Mouse (Mus musculus) myocyte (in vitro differentiated cells): ENCODE data around the gene Gm15517. TPM values are rescaled to one million over a fixed set of nuclear protein-coding genes. Genes with fewer than 3 reads are reported as not detected.

ENCODE experiments used
- H3K27me3 ChIP-seq: one replicate; pipeline ENCODE4 v1.6.1; 2011; ENCODE audit not compliant: control insufficient read depth, insufficient read depth, insufficient read length
- H3K36me3 ChIP-seq: one replicate; pipeline ENCODE4 v1.6.1; 2011; ENCODE audit not compliant: control insufficient read depth, insufficient read depth
- H3K4me2 ChIP-seq: one replicate; pipeline ENCODE4 v1.6.1; 2011; ENCODE audit warnings: low read depth, control low read depth
- H3K4me3 ChIP-seq: one replicate; pipeline ENCODE4 v1.5.1; 2011; ENCODE audit warnings: mild to moderate bottlenecking, control low read depth, moderate library complexity
- H3K79me2 ChIP-seq: one replicate; pipeline ENCODE4 v1.6.1; 2011; ENCODE audit not compliant: control insufficient read depth, insufficient read depth
- H3ac ChIP-seq: one replicate; pipeline ENCODE4 v1.6.1; 2011; ENCODE audit not compliant: control insufficient read depth, insufficient read length
- CEBPB ChIP-seq: IDR thresholded peaks from 2 replicates; pipeline ENCODE4 v1.6.1; 2011; ENCODE audit warnings: mild to moderate bottlenecking, moderate library complexity; ENCODE audit not compliant: poor library complexity, insufficient read depth, severe bottlenecking
- E2F4 ChIP-seq: IDR thresholded peaks from one replicate; pipeline ENCODE4 v1.6.1; 2011; ENCODE audit warnings: mild to moderate bottlenecking, control low read depth, moderate library complexity; ENCODE audit not compliant: insufficient read depth
- MAX ChIP-seq: IDR thresholded peaks from one replicate; pipeline ENCODE4 v1.6.1; 2011; ENCODE audit warnings: low read depth, mild to moderate bottlenecking, control low read depth
- MYOD1 ChIP-seq, 3 experiments: IDR thresholded peaks; one replicate each; pipeline ENCODE4 v1.6.1; 2011; ENCODE audit warnings: control low read depth in 2 of 3, low read depth in 2 of 3, mild to moderate bottlenecking in 2 of 3, moderate library complexity in 1 of 3; ENCODE audit not compliant: insufficient read length in 2 of 3, control insufficient read depth in 1 of 3
- MYOG ChIP-seq, 3 experiments: IDR thresholded peaks; one replicate each; pipeline ENCODE4 v1.6.1; 2011; ENCODE audit warnings: control low read depth in 2 of 3, low read depth in 2 of 3, mild to moderate bottlenecking in 2 of 3; ENCODE audit not compliant: insufficient read length in 2 of 3, control insufficient read depth in 1 of 3, insufficient read depth in 1 of 3
- POLR2A ChIP-seq: IDR thresholded peaks from one replicate; pipeline ENCODE4 v1.6.1; 2011; ENCODE audit warnings: low read depth, mild to moderate bottlenecking, control low read depth, moderate library complexity; ENCODE audit not compliant: insufficient read length
- POLR2AphosphoS2 ChIP-seq: IDR thresholded peaks from one replicate; pipeline ENCODE4 v1.6.1; 2011; ENCODE audit warnings: low read depth, control low read depth; ENCODE audit not compliant: insufficient read length
- REST ChIP-seq: IDR thresholded peaks from one replicate; pipeline ENCODE4 v1.6.1; 2011; ENCODE audit warnings: mild to moderate bottlenecking, control low read depth, moderate library complexity; ENCODE audit not compliant: insufficient read depth, insufficient read length
- SRF ChIP-seq: IDR thresholded peaks from one replicate; pipeline ENCODE4 v1.6.1; 2011; ENCODE audit warnings: low read depth; ENCODE audit not compliant: control insufficient read depth, insufficient read length
- TCF12 ChIP-seq: IDR thresholded peaks from one replicate; pipeline ENCODE4 v1.6.1; 2011; ENCODE audit warnings: mild to moderate bottlenecking, control low read depth; ENCODE audit not compliant: poor library complexity, insufficient read depth, severe bottlenecking
- TCF3 ChIP-seq: IDR thresholded peaks from one replicate; pipeline ENCODE4 v1.6.1; 2011; ENCODE audit warnings: low read depth, control low read depth; ENCODE audit not compliant: insufficient read length
- USF1 ChIP-seq: IDR thresholded peaks from one replicate; pipeline ENCODE4 v1.6.1; 2011; ENCODE audit warnings: low read depth, mild to moderate bottlenecking, control low read depth, moderate library complexity
- polyA plus RNA-seq: library from polyadenylated mRNA; unstranded; fragments of >200 nt; fragmentation: generic; extraction: Trizol; gene quantifications from one replicate; pipeline ENCODE4 v1.2.1, GENCODE M21; 2012; ENCODE audit warnings: missing spikeins

Gm15517 gene
- polyA plus RNA-seq, 1 experiment, result not detected

DNA sequence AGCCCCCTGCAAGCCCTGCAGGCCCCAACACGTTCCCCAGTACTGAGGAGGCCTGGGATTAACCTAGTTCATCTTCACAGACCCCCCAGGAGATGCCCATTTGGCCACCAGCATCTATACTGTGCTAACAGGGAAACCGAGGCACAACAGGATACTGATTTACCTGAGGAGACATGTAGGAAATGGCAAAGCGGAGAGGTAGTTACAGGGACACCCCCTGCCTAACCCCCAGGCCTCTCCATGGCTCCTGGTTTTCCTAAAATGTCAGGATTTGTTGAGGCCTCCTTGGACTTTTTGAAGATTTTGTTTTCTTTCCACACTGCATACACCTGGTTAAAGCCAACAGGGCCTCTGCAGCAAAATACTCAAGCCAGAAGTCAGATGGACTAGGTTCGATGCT is 4.0 kb upstream of the Gm15517 start, which contains the start of gene Acp4:
Acp4 (minus strand) TSS at position 101 of the 400 bp plus-strand sequence.
- no peaks in the 10 kb centered on the region for H3K36me3 ChIP-seq
- no peak within 1 kb of the TSS for H3K4me3 ChIP-seq
- peaks cover 15% of the 10 kb centered on the region for H3K27me3 ChIP-seq
- H3ac ChIP-seq, result no peak within 1 kb of the TSS
- H3K79me2 ChIP-seq, result no peaks in the 10 kb centered on the region
- no peak within 1 kb of the TSS for H3K4me2 ChIP-seq
- TF ChIP-seq E2F4, result no peak
- no peak for TF ChIP-seq USF1
- no peak for TF ChIP-seq REST
- no peak for TF ChIP-seq TCF3
- no peak for TF ChIP-seq POLR2AphosphoS2
- TF ChIP-seq SRF, result no peak
- no peak for TF ChIP-seq CEBPB
- TF ChIP-seq MAX, result no peak
- TF ChIP-seq TCF12, result no peak
- TF ChIP-seq POLR2A, result no peak
- no peak for TF ChIP-seq MYOD1 (IDR thresholded peaks at IDR 0.05; ENCODE audit: control insufficient read depth in 1 of 3, insufficient read length in 2 of 3, low read depth in 2 of 3)
- no peak for TF ChIP-seq MYOG (IDR thresholded peaks at IDR 0.05; ENCODE audit: control insufficient read depth in 1 of 3, insufficient read depth in 1 of 3, insufficient read length in 2 of 3, low read depth in 2 of 3)

DNA sequence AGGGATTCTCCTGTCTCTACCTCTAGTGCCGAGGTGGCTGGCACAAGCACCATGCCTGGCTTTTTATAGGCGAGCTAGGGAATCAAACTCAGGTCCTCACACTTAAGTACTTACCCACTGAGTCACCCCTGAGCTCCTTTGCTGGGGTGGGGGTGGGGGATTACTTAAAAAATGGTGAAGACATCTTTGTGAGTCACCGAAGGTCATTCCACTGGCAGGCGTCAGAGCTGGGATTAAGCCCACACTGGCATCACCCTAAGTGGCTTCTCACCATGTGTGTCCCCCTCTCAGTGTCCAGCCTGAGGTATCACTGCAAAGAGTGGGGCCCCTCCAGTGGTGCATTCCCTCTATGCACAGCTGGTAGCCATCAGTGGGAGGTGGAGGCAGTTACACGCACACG is 837 bp upstream of the Gm15517 start:
- Histone ChIP-seq H3ac (no peak overlapping the region), H3K4me2 (no peak overlapping the region), H3K4me3 (no peak overlapping the region), H3K27me3 (peaks cover 32% of the 10 kb centered on the region), H3K79me2 (no peaks in the 10 kb centered on the region), H3K36me3 (no peaks in the 10 kb centered on the region)
- no peak for TF ChIP-seq CEBPB
- no peak for TF ChIP-seq MAX
- no peak for TF ChIP-seq E2F4
- TF ChIP-seq MYOG (IDR thresholded peaks at IDR 0.05; ENCODE audit: control insufficient read depth in 1 of 3, insufficient read depth in 1 of 3, insufficient read length in 2 of 3, low read depth in 2 of 3), result no peak
- no peak for TF ChIP-seq MYOD1 (IDR thresholded peaks at IDR 0.05; ENCODE audit: control insufficient read depth in 1 of 3, insufficient read length in 2 of 3, low read depth in 2 of 3)
- TF ChIP-seq USF1, result no peak

DNA sequence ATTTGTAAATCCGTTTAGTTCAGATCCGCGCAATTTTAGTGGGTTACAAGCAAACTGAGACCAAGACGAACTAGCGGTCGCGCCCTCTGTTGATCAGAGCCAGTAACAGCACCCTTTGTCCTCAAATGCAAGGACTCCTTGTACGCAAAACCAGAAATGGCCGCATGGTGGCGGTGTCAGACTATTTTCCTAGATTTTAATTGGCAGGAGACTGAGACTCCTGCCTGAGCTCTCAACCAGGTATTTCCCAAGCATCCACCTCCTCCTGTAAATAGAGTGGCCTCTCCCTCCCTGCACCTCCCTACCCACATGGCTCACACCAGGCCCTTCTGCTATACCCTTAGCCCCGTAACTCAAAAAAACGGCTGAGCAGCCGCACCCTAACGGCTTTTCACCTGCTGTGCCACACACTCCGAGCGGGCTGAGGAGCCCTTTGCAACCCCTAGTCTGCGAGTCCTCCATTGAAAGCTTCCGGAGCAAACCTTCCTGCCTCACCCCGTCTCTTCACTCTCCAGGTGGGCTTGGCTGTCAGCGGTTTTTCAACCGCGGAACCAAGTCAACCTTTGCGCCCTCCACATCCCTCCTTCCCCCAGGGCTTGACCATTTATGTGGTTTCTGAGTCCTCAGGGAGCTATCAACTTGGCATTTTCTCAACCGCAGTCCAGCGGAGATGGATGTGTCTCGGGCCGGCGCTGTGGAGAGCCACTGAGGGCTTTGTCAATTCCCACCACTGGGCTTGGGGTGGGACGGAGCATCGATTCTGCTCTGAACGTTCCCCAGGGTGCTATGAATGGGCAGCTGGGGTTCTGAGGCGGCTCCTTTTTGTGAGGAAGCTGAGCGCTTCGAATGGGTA is 1.8 kb downstream of the Gm15517 start:
- Histone ChIP-seq H3ac (no peak overlapping the region), H3K4me3 (no peak overlapping the region), H3K27me3 (peaks cover 37% of the 10 kb centered on the region), H3K79me2 (no peaks in the 10 kb centered on the region), H3K4me2 (no peak overlapping the region), H3K36me3 (no peaks in the 10 kb centered on the region)
- no peak for TF ChIP-seq USF1
- TF ChIP-seq MYOG (IDR thresholded peaks at IDR 0.05; ENCODE audit: control insufficient read depth in 1 of 3, insufficient read depth in 1 of 3, insufficient read length in 2 of 3, low read depth in 2 of 3), result no peak
- TF ChIP-seq REST, result no peak
- no peak for TF ChIP-seq MYOD1 (IDR thresholded peaks at IDR 0.05; ENCODE audit: control insufficient read depth in 1 of 3, insufficient read length in 2 of 3, low read depth in 2 of 3)
- no peak for TF ChIP-seq MAX
- no peak for TF ChIP-seq POLR2A
- no peak for TF ChIP-seq SRF
- no peak for TF ChIP-seq TCF12
- TF ChIP-seq TCF3, result no peak
- TF ChIP-seq CEBPB, result no peak
- no peak for TF ChIP-seq E2F4
- TF ChIP-seq POLR2AphosphoS2, result no peak

DNA sequence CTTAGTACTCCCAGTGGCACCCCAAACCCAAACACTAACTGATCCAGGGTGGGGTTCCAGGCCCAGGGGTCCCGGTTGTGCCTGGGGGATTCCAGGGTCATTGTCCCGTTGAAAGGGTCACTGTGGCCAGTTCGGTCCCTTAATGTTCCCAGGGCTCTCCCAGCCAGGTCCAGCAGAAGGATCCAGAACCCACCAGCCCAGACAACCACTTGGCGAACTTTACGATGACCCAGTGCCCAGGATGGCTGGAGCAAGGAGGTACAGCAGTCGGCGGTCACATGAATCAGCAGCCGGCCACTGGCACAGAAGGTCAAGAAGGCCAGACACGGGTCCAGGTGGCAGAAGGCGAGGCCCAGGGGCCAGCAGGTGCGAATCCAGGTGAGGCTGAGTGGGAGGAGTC is 6.9 kb downstream of the Gm15517 start:
- no peak overlapping the region for H3K4me3 ChIP-seq
- TF ChIP-seq MYOD1 (IDR thresholded peaks at IDR 0.05; ENCODE audit: control insufficient read depth in 1 of 3, insufficient read length in 2 of 3, low read depth in 2 of 3) (no peak), MYOG (IDR thresholded peaks at IDR 0.05; ENCODE audit: control insufficient read depth in 1 of 3, insufficient read depth in 1 of 3, insufficient read length in 2 of 3, low read depth in 2 of 3) (no peak), TCF3 (no peak), MAX (no peak), USF1 (no peak), REST (no peak), SRF (no peak), POLR2AphosphoS2 (no peak), POLR2A (no peak), TCF12 (no peak), E2F4 (no peak), CEBPB (no peak)
- H3K79me2 ChIP-seq, result no peaks in the 10 kb centered on the region
- H3K27me3 ChIP-seq, result peaks cover 53% of the 10 kb centered on the region
- H3ac ChIP-seq, result no peak overlapping the region
- H3K4me2 ChIP-seq, result no peak overlapping the region
- H3K36me3 ChIP-seq, result no peaks in the 10 kb centered on the region
